Mouse (Mus musculus): ENCODE results near the gene Jpt2. TPM values are rescaled to one million over a fixed set of nuclear protein-coding genes. Genes with fewer than 3 reads are reported as not detected.

The Jpt2 gene
- polyA plus RNA-seq, 1 experiment from 2014 or later: 212 TPM

DNA sequence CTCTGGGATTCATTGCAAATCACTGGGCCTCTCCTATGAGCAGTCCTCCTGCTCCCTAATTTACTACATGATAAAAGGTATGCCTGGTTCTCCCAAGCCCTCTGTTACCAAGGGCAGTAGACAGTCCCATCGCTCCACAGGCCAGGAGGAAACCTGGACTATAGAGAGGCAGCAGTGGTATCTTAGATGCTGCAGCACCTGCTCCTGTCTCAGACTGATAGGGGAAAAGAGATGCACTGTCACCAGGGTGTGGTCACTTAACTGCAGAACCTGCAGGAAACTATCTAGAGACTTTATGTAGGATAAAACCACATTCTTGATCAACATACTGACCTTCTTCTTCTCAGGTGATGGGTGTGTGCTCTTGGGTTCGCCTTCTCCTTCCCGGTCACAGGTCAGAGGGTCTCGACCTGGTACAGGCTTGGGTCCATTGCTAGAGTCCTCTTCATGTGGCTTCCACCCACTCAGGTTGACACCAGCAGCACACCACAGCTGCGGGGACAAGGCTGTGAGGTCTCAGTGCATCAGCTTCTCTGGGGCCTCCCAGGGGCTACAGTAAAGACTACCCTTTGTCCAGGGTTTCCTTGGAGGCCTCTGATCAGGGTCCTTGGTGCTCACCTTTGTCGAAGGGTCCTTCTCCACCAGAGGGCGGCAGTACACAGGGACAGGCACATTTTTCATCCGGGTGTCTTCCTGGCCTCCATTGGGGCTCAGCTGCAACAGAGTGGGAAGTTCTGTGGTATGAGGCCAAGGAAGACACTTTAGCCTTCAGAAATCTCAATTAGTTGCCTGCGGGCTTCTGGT is 57.6 kb downstream of the Jpt2 start:
- Histone ChIP-seq H3K4me3 (no peak overlapping the region), H3K9ac (no peak overlapping the region), H3K4me2 (replicated peaks) (no peak overlapping the region), H3K9me3 (replicated peaks) (no peaks in the 10 kb centered on the region), H3K4me1 (peaks cover 2% of the 10 kb centered on the region), H3K27me3 (no peaks in the 10 kb centered on the region), H3K27ac (no peak overlapping the region), H3K36me3 (peaks cover 99% of the 10 kb centered on the region)
- 68% methylated on average over 9 of the region's 9 CpGs for WGBS
- ATAC-seq (ENCODE audit: low FRiP score): no peak

DNA sequence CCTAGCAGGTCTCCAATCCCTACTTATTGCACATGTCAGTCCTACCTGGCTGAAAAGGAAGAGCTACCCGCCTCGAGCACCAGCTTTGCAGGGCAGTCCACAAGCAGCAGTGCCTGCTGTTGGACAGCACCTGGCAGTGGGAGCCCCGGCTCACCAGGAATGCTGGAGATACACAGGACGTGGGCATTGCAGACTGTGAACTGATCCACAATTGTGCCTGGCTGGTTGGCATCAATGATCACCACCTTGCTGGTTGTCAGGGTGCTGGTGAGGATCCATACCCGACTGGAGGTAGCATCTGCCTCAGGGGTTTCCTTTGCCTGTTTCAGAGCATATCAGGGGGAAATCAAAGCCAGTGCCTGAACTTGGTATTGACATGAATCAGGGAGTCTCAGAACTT is 58.4 kb downstream of the Jpt2 start:
- Histone ChIP-seq H3K9me3 (replicated peaks) (no peaks in the 10 kb centered on the region), H3K27ac (no peak overlapping the region), H3K4me1 (peaks cover 9% of the 10 kb centered on the region), H3K36me3 (peaks cover 99% of the 10 kb centered on the region), H3K27me3 (no peaks in the 10 kb centered on the region), H3K4me2 (replicated peaks) (no peak overlapping the region), H3K9ac (no peak overlapping the region), H3K4me3 (no peak overlapping the region)
- no peak for ATAC-seq (ENCODE audit: low FRiP score)
- WGBS: 90% methylated on average over 5 of the region's 5 CpGs

DNA sequence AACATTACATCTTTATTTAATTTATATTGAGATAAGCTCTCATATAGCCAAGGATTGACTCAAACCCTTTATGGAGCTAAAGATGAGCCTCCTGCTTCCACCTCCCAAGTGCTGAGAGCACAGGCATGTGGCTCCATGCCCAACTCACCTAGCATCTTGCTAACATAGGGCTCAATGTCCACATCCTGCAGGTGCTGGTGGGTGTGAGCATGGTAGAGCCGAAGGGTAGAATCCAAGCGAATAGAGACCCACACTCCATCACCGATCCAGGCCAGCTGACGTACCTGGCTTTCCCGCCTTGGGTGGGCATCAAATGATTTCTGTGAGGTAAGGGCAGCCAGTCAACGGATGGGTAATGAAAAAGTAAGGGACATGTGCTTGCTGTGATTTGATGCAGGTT is 60.5 kb downstream of the Jpt2 start:
- H3K36me3 ChIP-seq: peaks cover 78% of the 10 kb centered on the region
- H3K4me1 ChIP-seq: peaks cover 24% of the 10 kb centered on the region
- H3K27ac ChIP-seq: no peak overlapping the region
- no peak for ATAC-seq (ENCODE audit: low FRiP score)
- no peak overlapping the region for H3K4me3 ChIP-seq
- no peak overlapping the region for H3K9ac ChIP-seq
- no peak overlapping the region for H3K4me2 ChIP-seq (replicated peaks)
- H3K27me3 ChIP-seq: no peaks in the 10 kb centered on the region
- no peaks in the 10 kb centered on the region for H3K9me3 ChIP-seq (replicated peaks)
- WGBS: 93% methylated on average over 6 of the region's 6 CpGs

DNA sequence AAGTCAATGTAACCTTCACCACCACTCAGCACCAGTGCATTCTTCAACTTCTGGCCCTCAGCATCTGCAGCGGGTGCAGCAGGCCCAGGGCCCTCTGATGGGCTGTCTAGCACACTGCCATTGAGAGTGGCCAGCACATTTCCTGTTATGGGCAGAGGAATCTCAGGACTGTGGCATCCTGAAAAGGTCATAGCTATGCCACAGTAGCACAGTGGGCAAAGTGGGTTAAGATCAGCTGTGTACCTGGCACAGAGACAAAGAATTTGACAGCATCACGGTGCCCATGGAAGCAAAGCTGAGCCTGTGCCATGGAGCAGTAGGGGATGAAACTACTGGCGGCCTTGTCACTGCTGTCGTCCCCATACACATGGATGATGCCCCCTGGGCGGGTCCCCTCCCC is 61.3 kb downstream of the Jpt2 start:
- Histone ChIP-seq H3K36me3 (peaks cover 69% of the 10 kb centered on the region), H3K27me3 (no peaks in the 10 kb centered on the region), H3K4me3 (no peak overlapping the region), H3K4me2 (replicated peaks) (no peak overlapping the region), H3K4me1 (peaks cover 27% of the 10 kb centered on the region), H3K27ac (no peak overlapping the region), H3K9ac (no peak overlapping the region), H3K9me3 (replicated peaks) (no peaks in the 10 kb centered on the region)
- no peak for ATAC-seq (ENCODE audit: low FRiP score)
- 87% methylated on average over 5 of the region's 5 CpGs for WGBS

DNA sequence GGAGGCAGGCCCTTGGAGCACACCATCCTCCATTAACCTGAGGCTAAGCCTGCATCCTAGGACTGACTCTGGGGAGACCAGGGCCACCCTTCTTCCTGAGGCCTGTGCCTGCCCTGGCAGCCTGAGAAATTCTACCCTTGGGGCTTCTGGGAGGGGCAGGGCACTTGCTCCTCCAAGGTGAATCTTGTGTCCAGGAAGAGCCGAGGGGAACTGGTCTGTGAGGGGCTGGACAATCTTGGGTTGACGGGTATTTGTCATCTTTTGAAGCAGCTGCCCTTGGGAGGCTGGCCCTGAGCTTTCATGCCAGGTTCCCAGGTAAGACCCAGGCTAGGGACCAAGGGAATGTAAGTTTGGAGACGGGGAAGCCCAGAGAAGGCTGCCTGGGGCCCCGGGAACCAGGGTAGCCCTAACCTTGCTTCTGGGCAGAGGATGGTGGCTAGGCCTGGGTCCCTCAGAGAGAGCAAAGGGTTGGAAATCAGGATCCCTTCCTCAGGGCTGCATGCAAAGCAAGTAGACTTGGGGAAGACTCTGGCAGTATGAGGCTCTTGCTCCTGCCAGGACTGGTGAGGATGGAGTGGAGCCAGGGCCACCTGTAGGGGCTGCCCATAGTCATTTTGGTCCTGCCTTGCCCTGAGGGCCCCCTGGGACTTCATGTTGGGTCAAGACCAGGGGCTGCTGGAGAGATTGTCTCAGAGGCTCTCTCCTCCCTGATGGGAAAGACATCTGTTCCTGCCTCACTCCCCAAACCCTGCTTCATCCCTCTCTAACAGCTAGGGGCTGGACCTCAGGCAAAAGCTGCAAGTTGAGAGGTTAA is 62.2 kb downstream of the Jpt2 start:
- Histone ChIP-seq H3K9me3 (replicated peaks) (no peaks in the 10 kb centered on the region), H3K4me3 (no peak overlapping the region), H3K4me1 (peaks cover 34% of the 10 kb centered on the region), H3K36me3 (peaks cover 65% of the 10 kb centered on the region), H3K4me2 (replicated peaks) (peak overlapping the region; percentile 98; the same call in 1 of the 2 replicates), H3K27me3 (no peaks in the 10 kb centered on the region), H3K27ac (no peak overlapping the region), H3K9ac (no peak overlapping the region)
- no peak for ATAC-seq (ENCODE audit: low FRiP score)
- 82% methylated on average over 4 of the region's 4 CpGs for WGBS

DNA sequence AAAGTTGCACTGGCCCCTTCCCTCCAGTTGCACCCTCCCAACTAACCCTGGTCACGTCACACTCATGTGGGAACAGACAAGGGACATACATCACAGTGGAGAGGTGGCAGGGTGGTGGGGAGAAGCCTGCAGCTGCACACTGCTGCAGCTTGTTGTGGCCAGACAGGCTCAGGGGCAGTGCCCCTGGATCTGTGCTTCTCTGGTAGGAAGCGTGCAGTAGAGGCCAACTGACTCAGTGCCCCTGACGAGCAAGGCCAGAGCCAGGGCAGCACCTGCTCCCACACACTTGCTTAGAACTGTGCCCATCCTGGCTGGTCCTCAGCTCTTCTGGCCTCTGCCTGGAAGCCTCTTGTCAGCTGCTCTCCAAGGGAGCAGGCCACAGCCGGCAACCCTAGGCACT is 62.9 kb downstream of the Jpt2 start:
- Histone ChIP-seq H3K4me2 (replicated peaks) (peak overlapping the region; percentile 98), H3K27ac (no peak overlapping the region), H3K4me1 (peaks cover 34% of the 10 kb centered on the region), H3K27me3 (no peaks in the 10 kb centered on the region), H3K4me3 (peak overlapping the region; percentile 78; the same call in 1 of the 2 replicates), H3K36me3 (peaks cover 65% of the 10 kb centered on the region), H3K9me3 (replicated peaks) (no peaks in the 10 kb centered on the region), H3K9ac (0 out of 2 replicates have a peak overlapping the region, but pooled peaks have one; percentile 14)
- no peak for ATAC-seq (ENCODE audit: low FRiP score)
- 88% methylated on average over 4 of the region's 4 CpGs for WGBS

DNA sequence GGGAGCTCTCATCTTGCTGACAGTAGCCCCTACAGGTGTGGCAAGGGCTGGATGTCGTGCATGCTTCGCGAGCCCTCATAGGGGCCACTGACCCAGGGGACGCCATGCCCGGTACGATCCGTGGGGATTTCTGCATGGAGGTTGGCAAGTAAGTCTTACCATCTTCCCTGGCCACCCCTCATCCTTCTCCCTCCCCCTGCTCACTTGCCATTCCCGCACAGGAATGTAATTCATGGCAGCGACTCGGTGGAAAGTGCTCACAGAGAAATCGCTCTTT is 63.6 kb downstream of the Jpt2 start:
- ATAC-seq (ENCODE audit: low FRiP score): no peak
- peak overlapping the region; percentile 83; the same call in 1 of the 2 replicates for H3K27ac ChIP-seq
- WGBS: 39% methylated on average over 11 of the region's 11 CpGs
- peaks cover 34% of the 10 kb centered on the region for H3K4me1 ChIP-seq
- H3K4me3 ChIP-seq: peak overlapping the region; percentile 78
- H3K9me3 ChIP-seq (replicated peaks): no peaks in the 10 kb centered on the region
- no peaks in the 10 kb centered on the region for H3K27me3 ChIP-seq
- peaks cover 65% of the 10 kb centered on the region for H3K36me3 ChIP-seq
- H3K4me2 ChIP-seq (replicated peaks): peak overlapping the region; percentile 98
- H3K9ac ChIP-seq: peak overlapping the region; percentile 89

DNA sequence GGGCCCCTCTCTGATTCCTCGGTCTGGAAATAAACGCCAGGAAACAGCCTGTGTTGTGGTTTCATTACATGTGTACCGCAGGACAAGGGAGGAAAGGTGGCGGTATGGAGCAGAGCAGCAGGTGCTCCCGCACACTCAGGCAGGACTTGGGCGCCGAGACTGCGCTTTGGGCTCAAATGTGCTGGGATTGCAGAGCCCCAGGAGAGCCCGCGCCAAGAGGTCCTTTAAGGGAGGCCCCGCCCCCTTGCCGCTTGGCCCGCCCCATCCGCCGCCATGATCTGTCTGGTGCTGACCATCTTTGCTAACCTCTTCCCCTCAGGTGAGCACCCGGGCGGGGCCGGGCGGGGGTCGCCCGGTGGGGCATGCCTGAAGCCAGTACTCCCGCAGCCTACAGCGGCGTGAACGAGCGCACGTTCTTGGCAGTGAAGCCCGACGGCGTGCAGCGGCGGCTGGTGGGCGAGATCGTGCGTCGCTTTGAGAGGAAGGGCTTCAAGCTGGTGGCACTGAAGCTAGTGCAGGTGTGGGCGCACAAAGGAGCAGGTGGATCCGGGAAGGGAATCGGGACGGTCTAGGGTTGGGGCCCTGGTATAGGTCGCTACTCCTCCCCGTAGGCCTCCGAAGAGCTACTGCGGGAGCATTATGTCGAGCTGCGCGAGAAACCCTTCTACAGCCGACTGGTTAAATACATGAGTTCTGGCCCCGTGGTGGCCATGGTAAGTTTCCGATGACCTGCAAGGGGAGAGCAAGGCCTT is 64.1 kb downstream of the Jpt2 start, which contains the start of gene Nme3:
TSS of gene Nme3 (plus strand) at position 260 of the 752 bp plus-strand sequence.
- peaks cover 65% of the 10 kb centered on the region for H3K36me3 ChIP-seq
- peaks cover 34% of the 10 kb centered on the region for H3K4me1 ChIP-seq
- peak; percentile 79 for ATAC-seq (ENCODE audit: low FRiP score)
- H3K4me3 ChIP-seq: peak within 1 kb of the TSS; percentile 78
- 2% methylated on average over 46 of the region's 50 CpGs for WGBS
- H3K4me2 ChIP-seq (replicated peaks): peak within 1 kb of the TSS; percentile 98
- peak within 1 kb of the TSS; percentile 83 for H3K27ac ChIP-seq
- peak within 1 kb of the TSS; percentile 89 for H3K9ac ChIP-seq
- no peaks in the 10 kb centered on the region for H3K9me3 ChIP-seq (replicated peaks)
- H3K27me3 ChIP-seq: no peaks in the 10 kb centered on the region

DNA sequence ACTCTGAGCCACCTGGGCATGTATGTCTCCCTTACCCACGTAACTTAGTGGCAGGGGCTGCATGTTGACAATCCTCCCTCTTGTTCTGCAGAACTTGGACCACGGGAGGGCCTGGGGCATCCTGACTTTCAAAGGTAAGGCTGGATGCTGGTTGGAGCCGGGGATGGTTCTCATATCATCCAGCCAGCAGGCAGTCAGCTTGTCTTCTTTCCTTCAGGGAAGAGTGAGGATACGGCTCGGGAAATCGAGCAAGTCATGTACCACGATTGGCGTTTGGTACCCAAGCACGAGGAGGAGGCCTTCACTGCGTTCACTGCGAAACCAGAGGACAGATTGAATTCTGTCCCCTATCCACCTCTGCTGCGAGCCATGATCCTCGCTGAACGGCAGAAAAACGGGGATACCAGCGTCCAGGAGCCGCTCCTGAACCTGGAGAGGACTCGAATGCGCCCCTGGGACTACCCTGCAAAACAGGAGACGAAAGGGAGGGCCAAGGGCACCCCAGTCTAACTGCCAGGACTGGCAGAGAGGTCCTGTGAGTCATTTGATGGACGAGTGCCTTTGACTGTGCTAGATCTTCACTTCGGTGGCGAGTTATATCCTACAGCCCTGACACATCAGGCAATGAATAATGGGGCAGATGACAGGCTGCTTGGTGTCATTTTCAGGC is 64.8 kb downstream of the Jpt2 start:
- Histone ChIP-seq H3K36me3 (peaks cover 65% of the 10 kb centered on the region), H3K4me1 (peaks cover 34% of the 10 kb centered on the region)

DNA sequence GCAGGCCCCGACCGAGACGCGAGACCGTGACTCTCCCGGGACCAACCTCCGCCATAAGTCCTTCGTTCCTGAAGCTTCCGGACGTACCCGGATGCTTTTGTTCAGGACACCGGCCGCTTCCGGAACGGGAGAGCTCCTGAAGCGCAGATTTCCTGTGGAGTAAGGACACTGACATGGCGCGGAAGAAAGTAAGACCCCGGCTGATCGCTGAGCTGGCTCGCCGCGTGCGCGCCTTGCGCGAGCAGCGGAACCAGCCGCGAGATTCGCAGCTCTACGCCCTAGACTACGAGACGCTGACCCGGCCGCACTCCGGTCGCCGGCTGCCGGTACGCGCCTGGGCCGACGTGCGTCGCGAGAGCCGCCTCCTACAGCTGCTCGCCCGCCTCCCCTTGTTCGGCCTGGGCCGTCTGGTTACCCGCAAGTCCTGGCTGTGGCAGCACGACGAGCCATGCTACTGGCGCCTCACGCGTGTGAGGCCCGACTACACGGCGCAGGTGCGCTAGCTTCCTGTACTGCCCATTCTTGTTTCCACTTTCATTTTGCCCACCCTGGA is 65.4 kb downstream of the Jpt2 start, which contains the start of the genes Eme2 and Mrps34:
TSS of gene Eme2 (minus strand) at position 93 of the 553 bp plus-strand sequence.
TSS of gene Mrps34 (plus strand) at position 122 of the 553 bp plus-strand sequence.
- peak within 1 kb of the TSS; percentile 78 for H3K4me3 ChIP-seq
- peak; percentile 44 for ATAC-seq (ENCODE audit: low FRiP score)
- peak within 1 kb of the TSS; percentile 83 for H3K27ac ChIP-seq
- H3K36me3 ChIP-seq: peaks cover 65% of the 10 kb centered on the region
- peaks cover 34% of the 10 kb centered on the region for H3K4me1 ChIP-seq
- no peaks in the 10 kb centered on the region for H3K27me3 ChIP-seq
- H3K4me2 ChIP-seq (replicated peaks): peak within 1 kb of the TSS; percentile 98
- peak within 1 kb of the TSS; percentile 89 for H3K9ac ChIP-seq
- WGBS: under 1% methylated on average over 62 of the region's 62 CpGs
- H3K9me3 ChIP-seq (replicated peaks): no peaks in the 10 kb centered on the region

More for the DNA sequence above, 64.8 kb downstream of the Jpt2 start:
- peak; percentile 7; the same call in 1 of the 2 replicates for ATAC-seq (ENCODE audit: low FRiP score)
- Histone ChIP-seq H3K4me3 (peak overlapping the region; percentile 78), H3K9ac (peak overlapping the region; percentile 89), H3K27me3 (no peaks in the 10 kb centered on the region), H3K9me3 (replicated peaks) (no peaks in the 10 kb centered on the region), H3K4me2 (replicated peaks) (peak overlapping the region; percentile 98), H3K27ac (peak overlapping the region; percentile 83)
- 16% methylated on average over 23 of the region's 23 CpGs for WGBS
